Mouse (Mus musculus) midbrain, postnatal 0 days (tissue): ENCODE measurements around the gene Zfp638. TPM values are rescaled to one million over a fixed set of nuclear protein-coding genes. Genes with fewer than 3 reads are reported as not detected.
A peak's percentile ranks its signal among the peaks of the same experiment; 100 is the strongest.

Experiments
- ATAC-seq: fragments of 200-750 bp; cut with Nextera tagmentation; 2 replicates; pipeline ENCODE4 v1.8.0; 2017; ENCODE audit warnings: moderate number of reproducible peaks, mild to moderate bottlenecking, moderate TSS enrichment, moderate library complexity; ENCODE audit not compliant: low FRiP score
- DNase-seq: peaks from one replicate; pipeline ENCODE4 v3.0.0-alpha.2; 2015; ENCODE audit warnings: low spot score
- H3K27ac ChIP-seq: fragments of 300-500 bp; sonication (generic); 2 replicates; pipeline ENCODE4 v1.5.1; 2014; ENCODE audit warnings: low read depth, mild to moderate bottlenecking, low read length, mixed read lengths
- H3K27me3 ChIP-seq: fragments of 300-500 bp; sonication (generic); 2 replicates; pipeline ENCODE4 v1.6.1; 2014; ENCODE audit warnings: low read length, control low read depth, mixed read lengths; ENCODE audit not compliant: insufficient read depth
- H3K36me3 ChIP-seq: fragments of 300-500 bp; sonication (generic); 2 replicates; pipeline ENCODE4 v1.6.1; 2014; ENCODE audit warnings: low read length, control low read depth, mixed read lengths; ENCODE audit not compliant: insufficient read depth
- H3K4me1 ChIP-seq: fragments of 300-500 bp; sonication (generic); 2 replicates; pipeline ENCODE4 v1.6.1; 2014; ENCODE audit warnings: mild to moderate bottlenecking, control low read depth, antibody characterized with exemption, low read length, mixed read lengths; ENCODE audit not compliant: insufficient read depth
- H3K4me2 ChIP-seq: fragments of 300-500 bp; sonication (generic); 2 replicates; pipeline ENCODE4 v1.6.1; 2014; ENCODE audit warnings: low read depth, mild to moderate bottlenecking, low read length, mixed read lengths; ENCODE audit not compliant: poor library complexity, severe bottlenecking
- H3K4me3 ChIP-seq: fragments of 300-500 bp; sonication (generic); 2 replicates; pipeline ENCODE4 v1.5.1; 2014; ENCODE audit warnings: low read depth, mild to moderate bottlenecking, low read length, moderate library complexity
- H3K9ac ChIP-seq: fragments of 300-500 bp; sonication (generic); replicated peaks from 2 replicates; pipeline ENCODE4 v1.6.1; 2014; ENCODE audit warnings: mild to moderate bottlenecking, low read length, moderate library complexity, mixed read lengths; ENCODE audit not compliant: poor library complexity, severe bottlenecking
- H3K9me3 ChIP-seq: fragments of 300-500 bp; sonication (generic); 2 replicates; pipeline ENCODE4 v1.6.1; 2016; ENCODE audit warnings: low read length, control low read depth
- CTCF ChIP-seq: IDR thresholded peaks from 2 replicates; pipeline ENCODE4 v1.5.1; 2016; ENCODE audit warnings: antibody characterized with exemption, mild to moderate bottlenecking
- WGBS: fragments of 180-500 bp; shearing (Covaris S2); extraction: QIAGEN DNeasy Blood & Tissue Kit; methylation state at CpG from one replicate; pipeline ENCODE4 v1.1.7; 2014; 5-methylcytosine and 5-hydroxymethylcytosine counted together
- polyA plus RNA-seq: library from polyadenylated mRNA; unstranded; fragments of >200 nt; fragmentation: Nextera tagmentation; extraction: Ambion mirVana; gene quantifications from 2 replicates; pipeline ENCODE4 v1.2.1, GENCODE M21; 2015
- total RNA-seq: library from RNA; depleted of rRNA; stranded (reverse); fragments of >200 nt; gene quantifications from 2 replicates; pipeline ENCODE4 v1.2.3, GENCODE M21; 2014

Zfp638 gene
- total and polyA plus RNA-seq, 2 experiments from 2014 or later: 53.8 to 107 TPM

- Histone ChIP-seq H3K27ac (no peak overlapping the region), H3K4me3 (no peak overlapping the region), H3K9ac (no peak overlapping the region), H3K4me1 (no peaks in the 10 kb centered on the region), H3K4me2 (no peak overlapping the region), H3K27me3 (no peaks in the 10 kb centered on the region), H3K9me3 (no peaks in the 10 kb centered on the region), H3K36me3 (no peaks in the 10 kb centered on the region)
- no peak for ATAC-seq
- TF ChIP-seq CTCF: no peak
- WGBS: 89% methylated on average over 2 of the region's 2 CpGs
- no peak for DNase-seq
Observed at GRCm38 (mm10) chr6:83846141-83846540, 20.8 kb upstream of the Zfp638 start.

- WGBS: 89% methylated on average over 2 of the region's 2 CpGs
- H3K4me3 ChIP-seq: no peak overlapping the region
- no peaks in the 10 kb centered on the region for H3K36me3 ChIP-seq
- TF ChIP-seq CTCF: no peak
- no peak for ATAC-seq
- H3K9me3 ChIP-seq: no peaks in the 10 kb centered on the region
- no peak overlapping the region for H3K27ac ChIP-seq
- no peak for DNase-seq
- no peak overlapping the region for H3K9ac ChIP-seq
- H3K27me3 ChIP-seq: no peaks in the 10 kb centered on the region
- no peak overlapping the region for H3K4me2 ChIP-seq
- H3K4me1 ChIP-seq: no peaks in the 10 kb centered on the region
Observed at GRCm38 (mm10) chr6:83849446-83849845, 17.5 kb upstream of the Zfp638 start.

- ATAC-seq (no peak), DNase-seq (peak; percentile 32)
- no peaks in the 10 kb centered on the region for H3K27me3 ChIP-seq
- H3K9me3 ChIP-seq: no peaks in the 10 kb centered on the region
- H3K4me3 ChIP-seq: no peak overlapping the region
- no peak for TF ChIP-seq CTCF
- WGBS: 50% methylated on average over 5 of the region's 5 CpGs
- H3K36me3 ChIP-seq: no peaks in the 10 kb centered on the region
- no peaks in the 10 kb centered on the region for H3K4me1 ChIP-seq
- H3K4me2 ChIP-seq: no peak overlapping the region
- H3K27ac ChIP-seq: no peak overlapping the region
- H3K9ac ChIP-seq: no peak overlapping the region
Observed at GRCm38 (mm10) chr6:83857476-83857875, 9.4 kb upstream of the Zfp638 start.

GRCm38 (mm10) chr6:83860033-83860432 lies 6.9 kb upstream of the Zfp638 start:
- no peaks in the 10 kb centered on the region for H3K36me3 ChIP-seq
- no peak overlapping the region for H3K4me3 ChIP-seq
- no peak for TF ChIP-seq CTCF
- H3K27me3 ChIP-seq: no peaks in the 10 kb centered on the region
- 87% methylated on average over 9 of the region's 9 CpGs for WGBS
- H3K4me2 ChIP-seq: no peak overlapping the region
- H3K4me1 ChIP-seq: no peaks in the 10 kb centered on the region
- no peak overlapping the region for H3K27ac ChIP-seq
- no peak for ATAC-seq
- H3K9ac ChIP-seq: no peak overlapping the region
- no peak for DNase-seq
- H3K9me3 ChIP-seq: no peaks in the 10 kb centered on the region

- no peak for ATAC-seq
- H3K4me3 ChIP-seq: no peak overlapping the region
- no peak overlapping the region for H3K27ac ChIP-seq
- no peak overlapping the region for H3K9ac ChIP-seq
- no peaks in the 10 kb centered on the region for H3K36me3 ChIP-seq
- no peak for DNase-seq
- TF ChIP-seq CTCF: no peak
- no peaks in the 10 kb centered on the region for H3K27me3 ChIP-seq
- WGBS: 73% methylated on average over 4 of the region's 4 CpGs
- no peaks in the 10 kb centered on the region for H3K9me3 ChIP-seq
- no peaks in the 10 kb centered on the region for H3K4me1 ChIP-seq
- H3K4me2 ChIP-seq: no peak overlapping the region
Observed at GRCm38 (mm10) chr6:83863538-83863937, 3.4 kb upstream of the Zfp638 start.

- peak overlapping the region; percentile 62 for H3K4me3 ChIP-seq
- H3K9me3 ChIP-seq: no peaks in the 10 kb centered on the region
- ATAC-seq (peak; percentile 12; the same call in 1 of the 2 replicates), DNase-seq (no peak)
- no peak for TF ChIP-seq CTCF
- H3K27me3 ChIP-seq: no peaks in the 10 kb centered on the region
- 40% methylated on average over 4 of the region's 4 CpGs for WGBS
- H3K9ac ChIP-seq: no peak overlapping the region
- no peaks in the 10 kb centered on the region for H3K4me1 ChIP-seq
- H3K27ac ChIP-seq: no peak overlapping the region
- no peaks in the 10 kb centered on the region for H3K36me3 ChIP-seq
- peak overlapping the region; percentile 91 for H3K4me2 ChIP-seq
Observed at GRCm38 (mm10) chr6:83866423-83866822, 486 bp upstream of the Zfp638 start.
